Mouse (Mus musculus) liver, adult 2 months (tissue): ENCODE measurements around the gene Hlcs. TPM values are rescaled to one million over a fixed set of nuclear protein-coding genes. Genes with fewer than 3 reads are reported as not detected.

Source experiments
- DNase-seq: peaks from one replicate; pipeline ENCODE4 v3.0.0-alpha.2; 2011; ENCODE audit warnings: low read depth, low spot score; ENCODE audit errors: extremely low read depth
- H3K27ac ChIP-seq: fragments of 200-500 bp; replicated peaks from 2 replicates; pipeline ENCODE4 v1.5.1; 2012; ENCODE audit warnings: low read depth, mild to moderate bottlenecking, control low read depth, inconsistent platforms, low read length; ENCODE audit not compliant: insufficient read depth
- H3K27me3 ChIP-seq: fragments of 200-500 bp; 2 replicates; pipeline ENCODE4 v1.6.1; 2012; ENCODE audit warnings: mild to moderate bottlenecking, moderate library complexity, low read length, inconsistent platforms; ENCODE audit not compliant: control insufficient read depth, insufficient read depth
- H3K36me3 ChIP-seq: fragments of 200-500 bp; 2 replicates; pipeline ENCODE4 v1.6.1; 2012; ENCODE audit warnings: low read length, inconsistent platforms; ENCODE audit not compliant: control insufficient read depth, insufficient read depth
- H3K4me1 ChIP-seq: fragments of 200-500 bp; 2 replicates; pipeline ENCODE4 v1.6.1; 2011; ENCODE audit warnings: low read length; ENCODE audit not compliant: control insufficient read depth, insufficient read depth
- H3K4me3 ChIP-seq: fragments of 200-500 bp; 2 replicates; pipeline ENCODE4 v1.5.1; 2011; ENCODE audit warnings: low read depth, mild to moderate bottlenecking, control low read depth, low read length, moderate library complexity; ENCODE audit not compliant: insufficient read depth
- H3K79me2 ChIP-seq: fragments of 200-500 bp; 2 replicates; pipeline ENCODE4 v1.6.1; 2012; ENCODE audit warnings: inconsistent platforms, mild to moderate bottlenecking, low read length, moderate library complexity; ENCODE audit not compliant: control insufficient read depth, insufficient read depth
- H3K9ac ChIP-seq: fragments of 200-500 bp; 2 replicates; pipeline ENCODE4 v1.6.1; 2012; ENCODE audit warnings: low read depth, mild to moderate bottlenecking, control low read depth, inconsistent platforms, low read length
- CTCF ChIP-seq: fragments of 200-500 bp; IDR thresholded peaks from 2 replicates; pipeline ENCODE4 v1.5.1; 2011; ENCODE audit warnings: low read depth, low read length, control low read depth
- POLR2A ChIP-seq: fragments of 200-500 bp; IDR thresholded peaks from 2 replicates; pipeline ENCODE4 v1.6.1; 2011; ENCODE audit warnings: low read length, control low read depth; ENCODE audit not compliant: insufficient read depth; ENCODE audit errors: extremely low read depth
- WGBS: fragments of 180-500 bp; shearing (Covaris S2); methylation state at CpG from one replicate; pipeline ENCODE4 v1.1.7; 2018; 5-methylcytosine and 5-hydroxymethylcytosine counted together
- polyA plus RNA-seq: library from polyadenylated mRNA; depleted of rRNA; stranded (reverse); fragments of >200 nt; gene quantifications from 2 replicates; pipeline ENCODE4 v1.2.3, GENCODE M21; 2012
- total RNA-seq: library from RNA; depleted of rRNA; stranded (reverse); fragments of >200 nt; gene quantifications from 2 replicates; pipeline ENCODE4 v1.2.3, GENCODE M21; 2014

Gene Hlcs
- total and polyA plus RNA-seq, 2 experiments = 6.0 to 7.2 TPM

DNA sequence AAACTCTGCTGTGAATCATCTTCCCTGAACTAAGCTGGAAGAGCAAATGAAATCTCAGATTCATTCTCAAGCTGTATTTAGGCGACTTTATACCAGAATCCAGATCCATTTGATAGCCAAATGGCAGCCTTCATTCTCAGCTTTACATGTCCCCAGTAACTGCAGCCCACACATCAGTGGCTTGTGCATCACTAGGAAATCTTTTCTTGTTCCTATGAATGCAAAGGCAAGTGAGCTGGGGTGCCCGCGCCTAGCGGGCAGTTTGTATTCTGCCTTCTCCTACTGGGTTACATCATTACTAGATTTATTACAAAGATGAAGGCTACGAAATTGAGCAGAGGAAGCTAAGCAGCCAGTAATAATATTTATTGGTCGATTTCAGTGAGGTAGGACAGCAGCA, 48.8 kb downstream of the Hlcs start:
- WGBS = 90% methylated on average over 6 of the region's 6 CpGs
- Histone ChIP-seq H3K4me1 (no peaks in the 10 kb centered on the region), H3K79me2 (no peaks in the 10 kb centered on the region), H3K4me3 (no peak overlapping the region), H3K27me3 (no peaks in the 10 kb centered on the region), H3K36me3 (no peaks in the 10 kb centered on the region), H3K27ac (no peak overlapping the region), H3K9ac (no peak overlapping the region)
- TF ChIP-seq POLR2A = no peak
- TF ChIP-seq CTCF = no peak
- no peak for DNase-seq

GRCm38 (mm10) chr16:94262501-94262900, 50.9 kb downstream of the Hlcs start:
- no peak for DNase-seq
- Histone ChIP-seq H3K36me3 (no peaks in the 10 kb centered on the region), H3K9ac (no peak overlapping the region), H3K4me1 (no peaks in the 10 kb centered on the region), H3K4me3 (no peak overlapping the region), H3K27ac (no peak overlapping the region), H3K27me3 (no peaks in the 10 kb centered on the region), H3K79me2 (no peaks in the 10 kb centered on the region)
- TF ChIP-seq CTCF (no peak), POLR2A (no peak)
- WGBS = 95% methylated on average over 19 of the region's 19 CpGs

GRCm38 (mm10) chr16:94260938-94261630, 52.3 kb downstream of the Hlcs start:
- Histone ChIP-seq H3K27me3 (no peaks in the 10 kb centered on the region), H3K27ac (no peak overlapping the region), H3K9ac (no peak overlapping the region), H3K4me3 (no peak overlapping the region), H3K36me3 (no peaks in the 10 kb centered on the region), H3K4me1 (no peaks in the 10 kb centered on the region), H3K79me2 (no peaks in the 10 kb centered on the region)
- WGBS = 93% methylated on average over 19 of the region's 19 CpGs
- TF ChIP-seq CTCF (no peak), POLR2A (no peak)
- DNase-seq = no peak

DNA sequence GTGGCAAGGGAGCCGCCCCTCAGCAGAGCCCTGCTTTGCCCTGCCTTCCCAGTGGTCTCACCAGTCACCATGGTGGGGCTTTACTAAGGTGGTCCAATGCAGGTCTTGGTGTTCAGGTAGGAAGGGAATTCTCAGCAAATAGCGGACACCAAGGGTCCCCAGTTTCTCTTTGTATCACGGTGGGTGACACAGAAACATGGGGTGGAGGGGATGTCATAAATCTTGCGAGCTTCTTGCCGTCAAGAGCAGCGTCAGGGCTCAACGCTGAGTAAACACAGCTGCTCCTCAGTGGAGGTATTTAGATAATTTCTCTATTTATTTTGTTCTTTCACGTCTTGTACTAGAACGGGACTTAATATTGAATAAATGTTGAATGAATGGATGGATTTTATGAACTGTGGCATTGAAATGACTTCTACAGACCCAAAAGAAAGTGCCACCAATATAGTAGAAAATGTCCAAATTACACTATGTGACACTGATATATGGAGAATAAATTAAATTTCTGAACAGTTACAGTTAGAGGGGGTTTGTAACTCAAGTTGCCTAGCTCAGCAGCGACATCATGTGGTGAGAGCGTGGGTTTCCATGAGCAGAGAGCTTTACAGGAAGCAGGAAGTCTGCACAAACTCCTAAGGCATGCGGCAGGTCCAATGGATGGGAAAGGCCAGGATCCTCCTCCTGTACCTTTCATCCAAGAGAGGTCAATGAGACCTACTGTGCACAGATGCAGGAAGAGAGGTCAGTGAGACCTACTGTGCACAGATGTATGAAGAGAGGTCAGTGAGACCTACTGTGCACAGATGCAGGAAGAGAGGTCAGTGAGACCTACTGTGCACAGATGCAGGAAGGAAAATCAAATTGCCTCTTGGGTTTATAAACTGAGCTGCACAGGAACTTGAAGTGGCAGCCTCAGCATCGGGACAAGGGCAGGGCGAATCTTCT, 54.7 kb downstream of the Hlcs start:
- 71% methylated on average over 14 of the region's 14 CpGs for WGBS
- Histone ChIP-seq H3K9ac (no peak overlapping the region), H3K79me2 (no peaks in the 10 kb centered on the region), H3K4me3 (no peak overlapping the region), H3K27me3 (no peaks in the 10 kb centered on the region), H3K4me1 (no peaks in the 10 kb centered on the region), H3K27ac (no peak overlapping the region), H3K36me3 (no peaks in the 10 kb centered on the region)
- TF ChIP-seq POLR2A = no peak
- TF ChIP-seq CTCF = peak; percentile 80
- peak; percentile 58 for DNase-seq

DNA sequence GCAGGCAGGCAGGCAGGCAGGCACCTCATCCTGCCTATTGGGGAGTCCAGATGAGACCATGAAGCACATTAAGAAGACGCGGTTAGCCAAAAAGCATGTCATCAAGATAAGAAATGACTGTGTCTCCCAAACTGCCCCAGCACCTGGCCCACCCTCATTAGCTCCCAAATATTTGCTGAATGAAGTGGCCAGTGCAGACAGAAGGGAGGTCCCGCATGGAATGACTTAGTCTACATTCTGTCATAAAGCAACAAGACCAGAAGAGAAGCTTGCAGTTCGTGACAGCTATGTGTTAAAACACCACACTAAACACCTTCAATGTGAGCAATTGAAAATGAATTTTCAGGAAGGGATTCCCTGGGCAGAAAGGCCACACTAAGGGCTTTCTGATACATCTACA, 57.8 kb downstream of the Hlcs start:
- 92% methylated on average over 4 of the region's 4 CpGs for WGBS
- DNase-seq = no peak
- no peaks in the 10 kb centered on the region for H3K27me3 ChIP-seq
- no peak overlapping the region for H3K4me3 ChIP-seq
- no peak overlapping the region for H3K27ac ChIP-seq
- no peaks in the 10 kb centered on the region for H3K79me2 ChIP-seq
- H3K36me3 ChIP-seq = no peaks in the 10 kb centered on the region
- H3K4me1 ChIP-seq = no peaks in the 10 kb centered on the region
- TF ChIP-seq POLR2A (no peak), CTCF (no peak)
- H3K9ac ChIP-seq = no peak overlapping the region
